Mouse (Mus musculus) gonadal fat pad, adult 2 months (tissue): ENCODE results near the gene Glis2. TPM values are rescaled to one million over a fixed set of nuclear protein-coding genes. Genes with fewer than 3 reads are reported as not detected.

ENCODE experiments used
- DNase-seq: peaks from one replicate; pipeline ENCODE4 v3.0.0-alpha.2; 2012; ENCODE audit warnings: low read depth
- polyA plus RNA-seq: library from polyadenylated mRNA; depleted of rRNA; stranded (reverse); fragments of >200 nt; gene quantifications from 2 replicates; pipeline ENCODE4 v1.2.3, GENCODE M21; 2012; rRNA removed

Glis2 gene
- polyA plus RNA-seq, 1 experiment = 22.2 TPM

GRCm38 (mm10) chr16:4659326-4659725 is 64.8 kb downstream of the Glis2 start:
- DNase-seq = no peak

DNA sequence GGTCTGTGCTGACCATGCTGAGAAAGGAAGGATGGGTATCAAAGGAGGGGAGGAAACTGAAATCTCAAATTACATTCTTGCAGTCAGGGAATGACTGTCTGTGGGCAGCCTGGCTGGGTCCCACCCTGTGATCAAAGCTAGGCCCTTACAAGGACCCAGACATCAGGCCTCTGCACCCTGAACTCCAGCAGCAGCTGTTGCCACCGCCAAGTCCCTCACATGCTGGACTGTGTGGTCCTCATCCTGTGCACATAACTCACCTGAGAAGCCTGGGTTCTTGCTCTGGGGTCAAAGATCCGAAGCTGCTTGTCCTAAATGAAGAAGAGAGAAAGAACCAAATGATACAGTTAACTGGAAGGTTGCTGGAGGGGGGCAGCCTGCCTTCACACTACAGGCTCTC is 67.1 kb downstream of the Glis2 start:
- no peak for DNase-seq

- DNase-seq = no peak
Measured at GRCm38 (mm10) chr16:4663806-4664205, 69.3 kb downstream of the Glis2 start.

GRCm38 (mm10) chr16:4665726-4666125 is 71.2 kb downstream of the Glis2 start:
- no peak for DNase-seq

DNA sequence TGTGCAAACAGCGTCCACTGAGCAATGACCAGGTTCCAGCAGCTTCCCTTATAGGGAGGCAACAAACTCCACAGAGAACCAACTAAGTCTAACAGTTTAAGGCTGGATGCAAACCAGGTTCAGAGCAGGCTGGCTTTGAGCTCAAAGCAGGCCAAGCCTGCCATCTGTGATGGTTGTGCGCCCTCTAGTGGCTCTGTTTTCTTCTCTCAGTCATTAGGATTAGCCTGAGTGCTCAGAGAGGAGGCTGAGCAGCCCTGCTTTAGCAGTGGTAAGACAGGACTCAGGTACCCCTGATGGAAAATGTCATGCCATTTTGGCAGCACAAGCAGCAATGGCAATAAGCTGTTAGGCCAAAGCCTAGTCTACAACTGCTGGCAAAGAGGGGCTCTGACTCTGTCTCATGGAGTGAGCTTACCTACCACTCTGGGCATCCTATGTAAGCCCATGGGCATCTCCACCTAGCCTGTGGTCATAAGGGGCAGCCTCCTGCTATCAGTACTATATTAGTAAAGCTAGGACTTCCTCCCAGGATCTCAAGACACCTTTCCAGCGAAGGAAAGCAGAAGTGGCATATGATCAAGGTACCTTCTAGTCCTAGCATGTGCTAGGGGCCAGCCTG is 72.8 kb downstream of the Glis2 start:
- no peak for DNase-seq

DNA sequence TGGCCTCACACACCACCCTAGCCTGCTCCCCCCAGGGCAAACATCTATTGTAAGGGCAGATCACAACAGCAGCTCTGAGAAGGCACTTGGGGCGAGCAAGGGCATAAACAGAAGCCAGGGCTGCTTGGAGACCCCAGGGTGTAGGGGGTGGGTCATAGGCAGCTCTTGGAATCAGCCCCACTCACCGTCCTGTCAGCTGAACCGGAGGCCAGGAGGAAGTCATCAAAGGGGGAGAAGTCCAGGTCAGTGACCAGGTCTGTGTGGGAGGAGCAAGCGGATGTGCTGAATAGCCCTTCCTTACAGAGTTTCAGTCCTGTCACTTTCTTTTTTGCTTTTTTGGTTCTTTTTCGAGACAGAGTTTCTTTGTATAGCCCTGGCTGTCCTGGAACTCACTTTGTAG is 75.8 kb downstream of the Glis2 start:
- DNase-seq = no peak

DNA sequence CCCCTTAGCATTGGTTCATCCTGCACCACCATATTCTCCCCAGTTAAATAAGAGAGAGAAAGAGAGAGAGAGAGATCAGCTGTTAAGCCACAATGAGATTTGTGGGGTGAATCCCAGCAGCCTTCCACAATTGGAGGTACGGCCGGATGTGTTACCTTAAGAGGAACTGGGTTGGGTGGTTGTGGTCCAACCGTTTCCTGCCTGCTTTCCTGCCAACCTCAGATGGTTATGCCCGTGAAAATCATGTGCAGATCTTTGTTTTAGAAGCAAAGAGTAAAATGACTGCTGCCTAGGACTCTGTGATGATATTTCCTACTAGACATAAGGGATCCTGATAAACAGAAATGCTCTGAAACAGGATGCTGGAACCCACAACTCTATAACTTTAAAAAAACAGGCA is 79.6 kb downstream of the Glis2 start:
- DNase-seq = no peak

Other genes starting within 250 kb of the Glis2 start
- 10.2 and 10.3 TPM in 2 replicates for gene Adcy9, start 174.2 kb upstream of the Glis2 start, polyA plus RNA-seq
- 4.6 and 5.8 TPM in 2 replicates for gene Srl, start 52.9 kb upstream of the Glis2 start, polyA plus RNA-seq
- 3.5 and 5.6 TPM in 2 replicates for gene Tfap4, start 34.9 kb upstream of the Glis2 start, polyA plus RNA-seq
- gene Pam16, start 30.3 kb downstream of the Glis2 start, polyA plus RNA-seq = 18.3 and 25.4 TPM in 2 replicates
- gene Vasn, start 45.2 kb downstream of the Glis2 start, polyA plus RNA-seq = 46.2 and 49.7 TPM in 2 replicates
- 26.9 and 37.2 TPM in 2 replicates for gene Dnaja3, start 45.3 kb downstream of the Glis2 start, polyA plus RNA-seq
- gene Coro7, start 85.1 kb downstream of the Glis2 start, polyA plus RNA-seq = 40.2 and 44.5 TPM in 2 replicates
- 9.5 and 10.4 TPM in 2 replicates for gene Nmral1, start 124.6 kb downstream of the Glis2 start, polyA plus RNA-seq
- gene Hmox2, start 131.6 kb downstream of the Glis2 start, polyA plus RNA-seq = 49.5 and 53.2 TPM in 2 replicates
- gene Cdip1, start 195.6 kb downstream of the Glis2 start, polyA plus RNA-seq = 73.7 and 84.7 TPM in 2 replicates
- gene 4930562C15Rik, start 240.7 kb downstream of the Glis2 start, polyA plus RNA-seq = 0.19 and 0.24 TPM in 2 replicates